In genomic region chr4:22196501-22196900, GRCm38 (mm10) we compare ENCODE assay signal across 17 mouse cellular contexts.
DNase-seq lines count a peak whose midpoint lies in the region; ATAC-seq lines count a peak whose summit lies in the region.
"Had no signal": no experiment of that assay in that cellular context is flagged by ENCODE, and none has a peak within 500 bp of the region (broad histone marks: within the 10 kb centered on the region; RNA-seq: fewer than 3 reads in every experiment).

No protein-coding gene starts in this region.

- no peak overlapping the region for H3K27ac ChIP-seq in embryonic facial prominence, embryonic 11.5 days (replicated peaks; ENCODE audit: low read depth, low read length)
- H3K27ac ChIP-seq in embryonic facial prominence, embryonic 10.5 days (replicated peaks): no peak overlapping the region
- H3K27ac ChIP-seq: forebrain, embryonic 15.5 days; liver, embryonic 12.5 days had no signal

- ATAC-seq in embryonic facial prominence, embryonic 11.5 days (replicated peaks; ENCODE audit: insufficient number of reproducible peaks, low FRiP score, low TSS enrichment, low read depth): no peak
- ATAC-seq: forebrain, embryonic 15.5 days; inflammation-experienced regulatory T-cells, adult 6 months; liver, embryonic 12.5 days had no signal

- no peaks in the 10 kb centered on the region for H3K36me3 ChIP-seq in embryonic facial prominence, embryonic 11.5 days (replicated peaks; ENCODE audit: control insufficient read depth, insufficient read depth, low read depth, low read length)
- H3K36me3 ChIP-seq in embryonic facial prominence, embryonic 10.5 days (replicated peaks): no peaks in the 10 kb centered on the region
- H3K36me3 ChIP-seq: forebrain, embryonic 15.5 days; liver, embryonic 12.5 days had no signal

- no peak overlapping the region for H3K4me3 ChIP-seq in embryonic facial prominence, embryonic 11.5 days (ENCODE audit: low read depth, low read length)
- no peak overlapping the region for H3K4me3 ChIP-seq in embryonic facial prominence, embryonic 10.5 days
- H3K4me3 ChIP-seq: erythroblast, embryonic 14.5 days; forebrain, embryonic 15.5 days; liver, embryonic 12.5 days had no signal

- no peak overlapping the region for H3K4me2 ChIP-seq in embryonic facial prominence, embryonic 11.5 days (ENCODE audit: low read depth, low read length)
- H3K4me2 ChIP-seq: forebrain, embryonic 15.5 days; liver, embryonic 12.5 days had no signal

- peak; percentile 6 for DNase-seq in embryonic facial prominence, embryonic 11.5 days (ENCODE audit: low spot score)
- DNase-seq in embryonic facial prominence, embryonic 10.5 days (ENCODE audit: low spot score): no peak
- peak; percentile 1 for DNase-seq in kidney, postnatal 14 days
- no peak for DNase-seq in kidney, adult 11 months
- DNase-seq in retina, postnatal 1 day: peak; percentile 36
- no peak for DNase-seq in retina, embryonic 14.5 days (ENCODE audit: low spot score)
- no peak for DNase-seq in T-cell, adult 2 months (ENCODE audit: low spot score)
- DNase-seq: cerebellum, adult 2 months; gastrocnemius, postnatal 36 days; lung, adult 2 months; lung, postnatal 4 days; thymus, adult 2 months had no signal

- H3K9me3 ChIP-seq in embryonic facial prominence, embryonic 11.5 days (replicated peaks; ENCODE audit: control insufficient read depth, low read length): no peaks in the 10 kb centered on the region
- H3K9me3 ChIP-seq in embryonic facial prominence, embryonic 10.5 days: peaks cover 5% of the 10 kb centered on the region; the same call in 1 of the 2 replicates
- H3K9me3 ChIP-seq: forebrain, embryonic 15.5 days had no signal

- H3K27me3 ChIP-seq in embryonic facial prominence, embryonic 11.5 days (ENCODE audit: control insufficient read depth, insufficient read depth, low read length): no peaks in the 10 kb centered on the region
- H3K27me3 ChIP-seq in embryonic facial prominence, embryonic 10.5 days (replicated peaks; ENCODE audit: low read depth, poor library complexity, severe bottlenecking): no peaks in the 10 kb centered on the region
- H3K27me3 ChIP-seq: CH12.LX; forebrain, embryonic 15.5 days; liver, embryonic 12.5 days had no signal

- no peaks in the 10 kb centered on the region for H3K4me1 ChIP-seq in embryonic facial prominence, embryonic 11.5 days (ENCODE audit: control insufficient read depth, insufficient read depth, low read length)
- no peaks in the 10 kb centered on the region for H3K4me1 ChIP-seq in embryonic facial prominence, embryonic 10.5 days
- H3K4me1 ChIP-seq: forebrain, embryonic 15.5 days; liver, embryonic 12.5 days had no signal

- WGBS in embryonic facial prominence, embryonic 11.5 days: 68% methylated on average over 3 of the region's 3 CpGs
- WGBS in embryonic facial prominence, embryonic 10.5 days: 81% methylated on average over 3 of the region's 3 CpGs

- no peak overlapping the region for H3K9ac ChIP-seq in embryonic facial prominence, embryonic 11.5 days (replicated peaks; ENCODE audit: low read length)
- H3K9ac ChIP-seq: forebrain, embryonic 15.5 days; liver, embryonic 12.5 days had no signal

Comparison
In these comparisons a context has a peak if more than half of its experiments do, and no peak if none do; other contexts are left out.
1. DNase-seq: peak in embryonic facial prominence, embryonic 11.5 days (single experiment), kidney, postnatal 14 days (single experiment) and retina, postnatal 1 day (single experiment); none in embryonic facial prominence, embryonic 10.5 days (single experiment), kidney, adult 11 months (single experiment), retina, embryonic 14.5 days (single experiment) and T-cell, adult 2 months (single experiment).